ENCODE assay signal across 26 mouse cellular contexts in the genomic region with DNA sequence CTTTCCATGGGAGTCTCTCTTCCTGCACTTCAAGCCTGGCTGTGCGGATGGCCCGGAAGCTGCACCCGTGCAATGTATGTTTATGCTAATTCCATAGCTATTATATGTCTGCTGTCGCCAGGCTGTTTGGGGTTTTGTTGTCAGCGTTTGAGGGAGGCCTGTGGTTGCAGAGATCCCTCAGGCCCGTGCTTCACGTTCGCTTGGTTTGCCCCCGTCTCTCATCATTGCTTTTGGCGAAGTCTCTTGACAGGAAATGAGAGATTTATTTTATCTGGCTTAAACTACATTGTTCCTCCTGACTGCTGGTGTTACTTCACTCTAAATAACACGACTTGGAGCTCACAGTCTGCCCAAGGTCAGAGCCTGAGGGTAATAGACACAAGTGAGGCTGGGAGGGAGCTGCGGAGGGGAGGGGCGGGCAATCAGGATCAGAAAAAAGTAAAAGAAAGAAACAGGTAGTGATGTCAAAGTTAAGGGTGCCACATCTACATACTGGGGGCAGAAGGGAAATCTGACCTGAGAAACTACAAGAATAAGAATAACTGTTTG.
DNase-seq lines count a peak whose midpoint lies in the region; ATAC-seq lines count a peak whose summit lies in the region.
"Had no signal": no experiment of that assay in that cellular context is flagged by ENCODE, and none has a peak within 500 bp of the region (broad histone marks: within the 10 kb centered on the region; RNA-seq: fewer than 3 reads in every experiment).

No protein-coding gene starts in this region.

- ATAC-seq in heart, embryonic 16.5 days (replicated peaks; ENCODE audit: extremely low read depth, insufficient read depth, low FRiP score): peak; percentile 45; the same call in 1 of the 2 replicates
- ATAC-seq: forebrain, embryonic 14.5 days; liver, postnatal 0 days; midbrain, embryonic 15.5 days had no signal

- no peak overlapping the region for H3K9ac ChIP-seq in heart, embryonic 16.5 days (ENCODE audit: low read length)
- H3K9ac ChIP-seq: embryonic facial prominence, embryonic 13.5 days; hindbrain, embryonic 14.5 days; limb, embryonic 12.5 days; liver, postnatal 0 days; midbrain, embryonic 15.5 days; neural tube, embryonic 13.5 days had no signal

- peak; percentile 13 to 42 for DNase-seq in adrenal gland, adult (ENCODE audit: inconsistent age in 2 of 2, low spot score in 1 of 2)
- DNase-seq in adrenal gland, adult 8-10 months: no peak
- DNase-seq in heart, adult 9 months (ENCODE audit: low spot score in 2 of 2): no peak
- peak; percentile 8 for DNase-seq in kidney, postnatal 14 days
- no peak for DNase-seq in kidney, adult 11 months
- DNase-seq in ZHBTc4 (ENCODE audit: low read depth, low spot score): peak; percentile 71
- no peak for DNase-seq in adipocyte (ENCODE audit: low spot score)
- DNase-seq: cerebellum, adult 2 months; cerebellum, postnatal 25 days; gastrocnemius, postnatal 10 days; heart, adult 18-20 months; heart, postnatal 36 days; liver, postnatal 0 days; retina, postnatal 1 day; right cerebral cortex, postnatal 25 days; spleen, adult 18-20 months; thymus, postnatal 14 days had no signal

- no peak overlapping the region for H3K4me3 ChIP-seq in heart, embryonic 16.5 days (ENCODE audit: low read length)
- H3K4me3 ChIP-seq: embryonic facial prominence, embryonic 13.5 days; limb, embryonic 12.5 days; midbrain, embryonic 15.5 days; neural tube, embryonic 13.5 days had no signal

- WGBS in heart, embryonic 16.5 days: 59% methylated on average over 13 of the region's 13 CpGs

- H3K27me3 ChIP-seq in heart, embryonic 16.5 days (ENCODE audit: control insufficient read depth, insufficient read depth, low read length): no peaks in the 10 kb centered on the region
- H3K27me3 ChIP-seq: embryonic facial prominence, embryonic 13.5 days; limb, embryonic 12.5 days; midbrain, embryonic 15.5 days; neural tube, embryonic 13.5 days had no signal

- no peaks in the 10 kb centered on the region for H3K36me3 ChIP-seq in heart, embryonic 16.5 days (ENCODE audit: control insufficient read depth, insufficient read depth)
- H3K36me3 ChIP-seq: embryonic facial prominence, embryonic 13.5 days; limb, embryonic 12.5 days; midbrain, embryonic 15.5 days; neural tube, embryonic 13.5 days had no signal

- H3K27ac ChIP-seq in heart, embryonic 16.5 days (ENCODE audit: low read length): no peak overlapping the region
- H3K27ac ChIP-seq: embryonic facial prominence, embryonic 13.5 days; hindbrain, embryonic 14.5 days; limb, embryonic 12.5 days; macrophage; midbrain, embryonic 15.5 days; neural tube, embryonic 13.5 days had no signal

- peaks cover 2% of the 10 kb centered on the region; the same call in 1 of the 2 replicates for H3K4me1 ChIP-seq in heart, embryonic 16.5 days (ENCODE audit: control insufficient read depth, insufficient read depth, low read length)
- H3K4me1 ChIP-seq: midbrain, embryonic 15.5 days had no signal

- no peaks in the 10 kb centered on the region for H3K9me3 ChIP-seq in heart, embryonic 16.5 days (replicated peaks; ENCODE audit: control insufficient read depth, low read length)
- H3K9me3 ChIP-seq: embryonic facial prominence, embryonic 13.5 days; limb, embryonic 12.5 days; midbrain, embryonic 15.5 days had no signal

- no peak overlapping the region for H3K4me2 ChIP-seq in heart, embryonic 16.5 days (ENCODE audit: low read depth, low read length)
- H3K4me2 ChIP-seq: embryonic facial prominence, embryonic 13.5 days; hindbrain, embryonic 14.5 days; limb, embryonic 12.5 days; liver, embryonic 11.5 days; midbrain, embryonic 15.5 days; neural tube, embryonic 13.5 days had no signal

Comparison
In these comparisons a context has a peak if more than half of its experiments do, and no peak if none do; other contexts are left out.
1. DNase-seq: peak in adrenal gland, adult (2 of 2), kidney, postnatal 14 days (single experiment) and ZHBTc4 (single experiment); none in adrenal gland, adult 8-10 months (single experiment), heart, adult 9 months (0 of 2), kidney, adult 11 months (single experiment) and adipocyte (single experiment).